Mouse (Mus musculus): ENCODE measurements at regions not wholly inside any gene's neighbourhood (a gene's known extent, or its start where the extent isn't known, plus 50 kb on each side); places are given as distances from the start of the nearest gene placed in this dataset.

- TF ChIP-seq POLR2A (IDR thresholded peaks at IDR 0.05; ENCODE audit: borderline replicate concordance, extremely low read depth, insufficient read depth, insufficient read length), result no peak
- WGBS, result 88% methylated on average over 2 of the region's 2 CpGs
- no peaks in the 10 kb centered on the region for H3K27me3 ChIP-seq (ENCODE audit: control insufficient read depth, insufficient read depth, low read length)
- H3K9ac ChIP-seq (ENCODE audit: low read depth, low read length, severe bottlenecking), result no peak overlapping the region
- ATAC-seq (ENCODE audit: low FRiP score, low read depth) (no peak), DNase-seq (ENCODE audit: low spot score) (no peak)
- no peak overlapping the region for H3K4me3 ChIP-seq (replicated peaks; ENCODE audit: low read length)
- no peaks in the 10 kb centered on the region for H3K36me3 ChIP-seq (ENCODE audit: control insufficient read depth, insufficient read depth, low read length)
- H3K27ac ChIP-seq (replicated peaks; ENCODE audit: low read depth, low read length), result no peak overlapping the region
- no peak overlapping the region for H3K4me2 ChIP-seq (replicated peaks; ENCODE audit: low read depth, low read length, severe bottlenecking)
- no peaks in the 10 kb centered on the region for H3K9me3 ChIP-seq (ENCODE audit: control insufficient read depth, low read length)
- H3K4me1 ChIP-seq (ENCODE audit: control insufficient read depth, insufficient read depth, low read length), result no peaks in the 10 kb centered on the region
Measured at GRCm38 (mm10) chr19:54855190-54855589, 271.8 kb downstream of the Gpam start.

- Histone ChIP-seq H3K9me3 (ENCODE audit: control insufficient read depth, low read length) (no peaks in the 10 kb centered on the region), H3K9ac (ENCODE audit: low read depth, low read length, severe bottlenecking) (no peak overlapping the region), H3K27me3 (ENCODE audit: control insufficient read depth, insufficient read depth, low read length) (no peaks in the 10 kb centered on the region), H3K27ac (replicated peaks; ENCODE audit: low read depth, low read length) (no peak overlapping the region), H3K4me2 (replicated peaks; ENCODE audit: low read depth, low read length, severe bottlenecking) (no peak overlapping the region), H3K36me3 (ENCODE audit: control insufficient read depth, insufficient read depth, low read length) (no peaks in the 10 kb centered on the region), H3K4me3 (replicated peaks; ENCODE audit: low read length) (no peak overlapping the region), H3K4me1 (ENCODE audit: control insufficient read depth, insufficient read depth, low read length) (no peaks in the 10 kb centered on the region)
- 78% methylated on average over 3 of the region's 3 CpGs for WGBS
- DNase-seq (ENCODE audit: low spot score) (no peak), ATAC-seq (ENCODE audit: low FRiP score, low read depth) (no peak)
- TF ChIP-seq POLR2A (IDR thresholded peaks at IDR 0.05; ENCODE audit: borderline replicate concordance, extremely low read depth, insufficient read depth, insufficient read length), result no peak
Measured at GRCm38 (mm10) chr19:54838231-54838630, 288.8 kb downstream of the Gpam start.

- ATAC-seq (ENCODE audit: low FRiP score, low read depth), result no peak
Measured at GRCm38 (mm10) chr19:54836451-54836850, 290.6 kb downstream of the Gpam start.

GRCm38 (mm10) chr19:54822161-54822560 is 304.9 kb downstream of the Gpam start:
- DNase-seq (ENCODE audit: low spot score) (no peak), ATAC-seq (ENCODE audit: low FRiP score, low read depth) (no peak)
- no peak overlapping the region for H3K9ac ChIP-seq (ENCODE audit: low read depth, low read length, severe bottlenecking)
- no peaks in the 10 kb centered on the region for H3K9me3 ChIP-seq (ENCODE audit: control insufficient read depth, low read length)
- 88% methylated on average over 5 of the region's 5 CpGs for WGBS
- no peak overlapping the region for H3K4me3 ChIP-seq (replicated peaks; ENCODE audit: low read length)
- H3K4me1 ChIP-seq (ENCODE audit: control insufficient read depth, insufficient read depth, low read length), result no peaks in the 10 kb centered on the region
- H3K36me3 ChIP-seq (ENCODE audit: control insufficient read depth, insufficient read depth, low read length), result no peaks in the 10 kb centered on the region
- no peak for TF ChIP-seq POLR2A (IDR thresholded peaks at IDR 0.05; ENCODE audit: borderline replicate concordance, extremely low read depth, insufficient read depth, insufficient read length)
- H3K4me2 ChIP-seq (replicated peaks; ENCODE audit: low read depth, low read length, severe bottlenecking), result no peak overlapping the region
- H3K27me3 ChIP-seq (ENCODE audit: control insufficient read depth, insufficient read depth, low read length), result no peaks in the 10 kb centered on the region
- H3K27ac ChIP-seq (replicated peaks; ENCODE audit: low read depth, low read length), result no peak overlapping the region

More at GRCm38 (mm10) chr19:54836451-54836850, 290.6 kb downstream of the Gpam start:
- no peaks in the 10 kb centered on the region for H3K36me3 ChIP-seq (ENCODE audit: control insufficient read depth, insufficient read depth, low read length)
- DNase-seq (ENCODE audit: low spot score), result no peak
- no peak overlapping the region for H3K27ac ChIP-seq (replicated peaks; ENCODE audit: low read depth, low read length)
- no peak for TF ChIP-seq POLR2A (IDR thresholded peaks at IDR 0.05; ENCODE audit: borderline replicate concordance, extremely low read depth, insufficient read depth, insufficient read length)
- no peaks in the 10 kb centered on the region for H3K4me1 ChIP-seq (ENCODE audit: control insufficient read depth, insufficient read depth, low read length)
- H3K4me2 ChIP-seq (replicated peaks; ENCODE audit: low read depth, low read length, severe bottlenecking), result no peak overlapping the region
- H3K4me3 ChIP-seq (replicated peaks; ENCODE audit: low read length), result no peak overlapping the region
- no peaks in the 10 kb centered on the region for H3K27me3 ChIP-seq (ENCODE audit: control insufficient read depth, insufficient read depth, low read length)
- no peaks in the 10 kb centered on the region for H3K9me3 ChIP-seq (ENCODE audit: control insufficient read depth, low read length)
- 92% methylated on average over 2 of the region's 2 CpGs for WGBS
- no peak overlapping the region for H3K9ac ChIP-seq (ENCODE audit: low read depth, low read length, severe bottlenecking)

- Histone ChIP-seq H3K4me3 (replicated peaks; ENCODE audit: low read length) (no peak overlapping the region), H3K27ac (replicated peaks; ENCODE audit: low read depth, low read length) (no peak overlapping the region), H3K27me3 (ENCODE audit: control insufficient read depth, insufficient read depth, low read length) (no peaks in the 10 kb centered on the region), H3K9ac (ENCODE audit: low read depth, low read length, severe bottlenecking) (no peak overlapping the region), H3K36me3 (ENCODE audit: control insufficient read depth, insufficient read depth, low read length) (no peaks in the 10 kb centered on the region), H3K4me1 (ENCODE audit: control insufficient read depth, insufficient read depth, low read length) (no peaks in the 10 kb centered on the region), H3K9me3 (ENCODE audit: control insufficient read depth, low read length) (no peaks in the 10 kb centered on the region), H3K4me2 (replicated peaks; ENCODE audit: low read depth, low read length, severe bottlenecking) (no peak overlapping the region)
- ATAC-seq (ENCODE audit: low FRiP score, low read depth) (no peak), DNase-seq (ENCODE audit: low spot score) (no peak)
- TF ChIP-seq POLR2A (IDR thresholded peaks at IDR 0.05; ENCODE audit: borderline replicate concordance, extremely low read depth, insufficient read depth, insufficient read length), result no peak
- 79% methylated on average over 4 of the region's 4 CpGs for WGBS
Measured at GRCm38 (mm10) chr19:54820587-54820986, 306.5 kb downstream of the Gpam start.
